13 mouse cellular contexts compared by ENCODE assay signal in the genomic region with DNA sequence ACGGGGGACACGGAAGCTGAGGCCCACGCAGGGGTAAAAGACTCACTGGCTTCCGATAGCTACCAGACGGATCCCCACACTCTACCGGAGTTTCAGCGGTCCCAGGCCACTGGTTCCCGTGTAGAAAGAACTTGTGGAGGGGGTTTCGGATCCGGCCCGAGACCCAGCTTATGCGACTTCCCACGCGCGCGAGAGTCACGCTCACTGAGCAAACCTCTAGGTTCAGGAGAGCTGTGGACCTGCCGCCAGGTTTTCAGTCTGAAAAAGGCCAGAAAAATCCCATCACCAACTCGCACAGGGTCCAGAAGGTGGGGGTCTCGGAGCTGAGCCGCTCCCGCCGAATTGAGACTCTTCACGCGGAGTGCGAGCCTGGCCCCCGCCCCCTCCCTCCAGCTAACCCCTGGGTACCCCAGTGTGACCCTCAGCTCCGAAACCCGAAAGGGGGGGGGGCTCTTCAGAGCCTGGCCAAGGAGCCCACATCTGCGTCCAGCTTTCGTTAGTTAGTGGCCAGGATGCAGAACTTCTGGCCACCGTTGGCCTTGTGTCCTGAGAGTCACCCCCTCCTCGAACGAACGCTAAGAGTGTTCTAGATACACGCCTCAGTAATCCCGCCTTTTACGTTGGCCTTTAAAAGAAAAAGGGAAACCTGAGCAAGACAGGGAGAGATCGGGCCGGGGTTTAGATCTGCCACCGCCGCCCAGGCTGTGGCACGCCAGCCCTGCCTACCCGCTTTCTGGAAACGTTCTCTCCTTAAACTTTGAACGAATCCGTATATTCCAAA. TPM values are rescaled to one million over a fixed set of nuclear protein-coding genes. Genes with fewer than 3 reads are reported as not detected.
DNase-seq lines count a peak whose midpoint lies in the region; ATAC-seq lines count a peak whose summit lies in the region.
"Had no signal": no experiment of that assay in that cellular context is flagged by ENCODE, and none has a peak within 500 bp of the region (broad histone marks: within the 10 kb centered on the region; RNA-seq: fewer than 3 reads in every experiment).

No protein-coding gene starts in this region.

- peak; percentile 56 for DNase-seq in midbrain, embryonic 10.5 days (ENCODE audit: low spot score)
- no peak for DNase-seq in embryonic facial prominence, embryonic 14.5 days (ENCODE audit: low spot score)
- peak; percentile 27 for DNase-seq in splenic B cell, adult 2 months (ENCODE audit: low read depth, low spot score)
- DNase-seq in adrenal gland, adult 18-20 months (ENCODE audit: low spot score in 2 of 2) = no peak
- no peak for DNase-seq in frontal cortex, adult 2 months (ENCODE audit: extremely low spot score in 1 of 2, low spot score in 1 of 2)

- H3K4me3 ChIP-seq in heart, embryonic 12.5 days = peak overlapping the region; percentile 1; the same call in 1 of the 2 replicates
- H3K4me3 ChIP-seq in heart, embryonic 11.5 days (ENCODE audit: low read depth, low read length) = no peak overlapping the region
- H3K4me3 ChIP-seq in midbrain, embryonic 10.5 days = peak overlapping the region; percentile 31
- no peak overlapping the region for H3K4me3 ChIP-seq in midbrain, embryonic 16.5 days (ENCODE audit: low read depth, low read length)
- H3K4me3 ChIP-seq in embryonic facial prominence, embryonic 14.5 days (ENCODE audit: low read depth, low read length) = peak overlapping the region; percentile 10
- H3K4me3 ChIP-seq: liver, embryonic 12.5 days; megakaryocyte, embryonic 14.5 days had no signal

- H3K9me3 ChIP-seq in heart, embryonic 12.5 days (replicated peaks) = no peaks in the 10 kb centered on the region
- H3K9me3 ChIP-seq in heart, embryonic 11.5 days (replicated peaks; ENCODE audit: control insufficient read depth, low read length) = no peaks in the 10 kb centered on the region
- H3K9me3 ChIP-seq in midbrain, embryonic 10.5 days (replicated peaks) = 0 out of 2 replicates have a peak, but pooled peaks cover 3% of the 10 kb centered on the region
- no peaks in the 10 kb centered on the region for H3K9me3 ChIP-seq in midbrain, embryonic 16.5 days (replicated peaks; ENCODE audit: control insufficient read depth, low read length, poor library complexity, severe bottlenecking)
- no peaks in the 10 kb centered on the region for H3K9me3 ChIP-seq in embryonic facial prominence, embryonic 14.5 days (ENCODE audit: control insufficient read depth, low read length)
- H3K9me3 ChIP-seq: liver, embryonic 12.5 days had no signal

- peaks cover 87% of the 10 kb centered on the region for H3K27me3 ChIP-seq in heart, embryonic 12.5 days (replicated peaks)
- peaks cover 90% of the 10 kb centered on the region for H3K27me3 ChIP-seq in heart, embryonic 11.5 days (ENCODE audit: control insufficient read depth, insufficient read depth, low read length)
- peaks cover 98% of the 10 kb centered on the region for H3K27me3 ChIP-seq in midbrain, embryonic 10.5 days (ENCODE audit: low read depth, poor library complexity, severe bottlenecking)
- peaks cover 69% of the 10 kb centered on the region for H3K27me3 ChIP-seq in midbrain, embryonic 16.5 days (ENCODE audit: control insufficient read depth, insufficient read depth, low read depth, low read length)
- peaks cover 90% of the 10 kb centered on the region for H3K27me3 ChIP-seq in embryonic facial prominence, embryonic 14.5 days (replicated peaks; ENCODE audit: control insufficient read depth, insufficient read depth, low read length)
- H3K27me3 ChIP-seq in splenic B cell, adult 2 months (ENCODE audit: control insufficient read depth, insufficient read depth, low read length, poor library complexity, severe bottlenecking) = peaks cover 8% of the 10 kb centered on the region; the same call in 1 of the 2 replicates

- peaks cover 5% of the 10 kb centered on the region; the same call in 1 of the 2 replicates for H3K4me1 ChIP-seq in heart, embryonic 12.5 days (replicated peaks)
- peaks cover 3% of the 10 kb centered on the region; the same call in 1 of the 2 replicates for H3K4me1 ChIP-seq in heart, embryonic 11.5 days (ENCODE audit: control insufficient read depth, insufficient read depth, low read length)
- H3K4me1 ChIP-seq in midbrain, embryonic 10.5 days = peaks cover 25% of the 10 kb centered on the region
- no peaks in the 10 kb centered on the region for H3K4me1 ChIP-seq in midbrain, embryonic 16.5 days (ENCODE audit: control insufficient read depth, insufficient read depth, low read length)
- H3K4me1 ChIP-seq in embryonic facial prominence, embryonic 14.5 days (ENCODE audit: control insufficient read depth, insufficient read depth, low read length) = no peaks in the 10 kb centered on the region
- H3K4me1 ChIP-seq: liver, embryonic 12.5 days had no signal

- H3K36me3 ChIP-seq in heart, embryonic 12.5 days = no peaks in the 10 kb centered on the region
- no peaks in the 10 kb centered on the region for H3K36me3 ChIP-seq in heart, embryonic 11.5 days (ENCODE audit: control insufficient read depth, insufficient read depth, low read length)
- H3K36me3 ChIP-seq in midbrain, embryonic 10.5 days = no peaks in the 10 kb centered on the region
- no peaks in the 10 kb centered on the region for H3K36me3 ChIP-seq in midbrain, embryonic 16.5 days (ENCODE audit: control insufficient read depth, insufficient read depth, low read length)
- no peaks in the 10 kb centered on the region for H3K36me3 ChIP-seq in embryonic facial prominence, embryonic 14.5 days (ENCODE audit: control insufficient read depth, insufficient read depth, low read length)
- no peaks in the 10 kb centered on the region for H3K36me3 ChIP-seq in splenic B cell, adult 2 months (ENCODE audit: control insufficient read depth, insufficient read depth, low read length, poor library complexity, severe bottlenecking)
- H3K36me3 ChIP-seq: liver, embryonic 12.5 days had no signal

- H3K27ac ChIP-seq in heart, embryonic 12.5 days (ENCODE audit: poor library complexity, severe bottlenecking) = no peak overlapping the region
- H3K27ac ChIP-seq in heart, embryonic 11.5 days (ENCODE audit: low read depth, low read length) = no peak overlapping the region
- no peak overlapping the region; the same call in 1 of the 2 replicates for H3K27ac ChIP-seq in midbrain, embryonic 10.5 days (replicated peaks)
- no peak overlapping the region for H3K27ac ChIP-seq in midbrain, embryonic 16.5 days (ENCODE audit: low read length)
- H3K27ac ChIP-seq in embryonic facial prominence, embryonic 14.5 days (replicated peaks; ENCODE audit: low read depth, low read length) = no peak overlapping the region
- H3K27ac ChIP-seq: liver, embryonic 12.5 days had no signal

- H3K4me2 ChIP-seq in heart, embryonic 12.5 days = no peak overlapping the region; the same call in 1 of the 2 replicates
- H3K4me2 ChIP-seq in heart, embryonic 11.5 days = no peak overlapping the region; the same call in none of the 2 replicates
- no peak overlapping the region for H3K4me2 ChIP-seq in midbrain, embryonic 16.5 days (ENCODE audit: low read length)
- peak overlapping the region; percentile 39 for H3K4me2 ChIP-seq in embryonic facial prominence, embryonic 14.5 days (ENCODE audit: low read depth, low read length)
- H3K4me2 ChIP-seq: liver, embryonic 12.5 days had no signal

- 2% methylated on average over 47 of the region's 47 CpGs for WGBS in heart, embryonic 12.5 days
- 1% methylated on average over 47 of the region's 47 CpGs for WGBS in heart, embryonic 11.5 days (ENCODE audit: insufficient replicate concordance)
- WGBS in midbrain, embryonic 10.5 days = under 1% methylated on average over 47 of the region's 47 CpGs
- under 1% methylated on average over 47 of the region's 47 CpGs for WGBS in midbrain, embryonic 16.5 days
- 2% methylated on average over 38 of the region's 47 CpGs for whole genome bisulfite sequencing in embryonic facial prominence, embryonic 14.5 days

- no peak overlapping the region for H3K9ac ChIP-seq in heart, embryonic 12.5 days
- no peak overlapping the region for H3K9ac ChIP-seq in heart, embryonic 11.5 days (ENCODE audit: low read depth, low read length)
- H3K9ac ChIP-seq in midbrain, embryonic 16.5 days (ENCODE audit: low read depth, low read length) = no peak overlapping the region
- no peak overlapping the region for H3K9ac ChIP-seq in embryonic facial prominence, embryonic 14.5 days (ENCODE audit: low read depth, low read length)
- H3K9ac ChIP-seq: liver, embryonic 12.5 days had no signal

- ATAC-seq in heart, embryonic 12.5 days (ENCODE audit: insufficient number of reproducible peaks, low FRiP score) = no peak
- no peak for ATAC-seq in heart, embryonic 11.5 days (replicated peaks; ENCODE audit: insufficient number of reproducible peaks, low FRiP score, low TSS enrichment)
- no peak for ATAC-seq in midbrain, embryonic 16.5 days
- ATAC-seq in embryonic facial prominence, embryonic 14.5 days (ENCODE audit: low read depth) = no peak
- ATAC-seq: liver, embryonic 12.5 days had no signal

RNA-seq across cellular contexts. Expression of gene Sim2, which starts 5.5 kb away (rescaled TPM):
- not detected in 2 replicates for polyA plus RNA-seq in heart, embryonic 12.5 days (2016; fragmentation: Nextera tagmentation; extraction: Ambion mirVana)
- polyA plus RNA-seq in heart, embryonic 11.5 days (2014; fragmentation: Nextera tagmentation; extraction: Ambion mirVana) = 0.17 TPM in 1 of 2 replicates, not detected in the other
- 2.8 and 2.9 TPM in 2 replicates for polyA plus RNA-seq in midbrain, embryonic 10.5 days (2016; fragmentation: Nextera tagmentation; extraction: Ambion mirVana)
- 0.10 and 0.14 TPM in 2 replicates for polyA plus RNA-seq in midbrain, embryonic 16.5 days (2015; fragmentation: Nextera tagmentation; extraction: Ambion mirVana)
- 3.3 and 3.6 TPM in 2 replicates for polyA plus RNA-seq in embryonic facial prominence, embryonic 14.5 days (2014; fragmentation: Nextera tagmentation; extraction: Ambion mirVana)
- not detected for total RNA-seq in adrenal gland, adult 18-20 months (2021)
- 0.11 and 0.30 TPM in 2 replicates for polyA plus RNA-seq in frontal cortex, adult 2 months (2012; rRNA removed)
- total RNA-seq: common myeloid progenitor, adult 5-6 weeks; hematopoietic stem cell, adult 5-6 weeks had no signal
- polyA plus RNA-seq: liver, embryonic 12.5 days; spleen, adult 2 months had no signal

Comparison
In these comparisons a context has a peak if more than half of its experiments do, and no peak if none do; other contexts are left out.
1. H3K4me3 ChIP-seq: peak in heart, embryonic 12.5 days (single experiment), midbrain, embryonic 10.5 days (single experiment) and embryonic facial prominence, embryonic 14.5 days (single experiment); none in heart, embryonic 11.5 days (single experiment) and midbrain, embryonic 16.5 days (single experiment).
2. DNase-seq: peak in midbrain, embryonic 10.5 days (single experiment) and splenic B cell, adult 2 months (single experiment); none in embryonic facial prominence, embryonic 14.5 days (single experiment), adrenal gland, adult 18-20 months (0 of 2) and frontal cortex, adult 2 months (0 of 2).